Mouse (Mus musculus): ENCODE measurements around the gene Card10. TPM values are rescaled to one million over a fixed set of nuclear protein-coding genes. Genes with fewer than 3 reads are reported as not detected.

Gene Card10
- polyA plus RNA-seq (2014; fragmentation: Illumina TruSeq; extraction: RNeasy Lipid Tissue Mini Kit (QIAGEN cat#74804); ENCODE audit: low read depth, low replicate concordance), result 0.66 TPM

GRCm38 (mm10) chr15:78802776-78803391 lies at the start of gene Card10:
TSS of gene Card10 (minus strand) at chr15:78803042.

DNA sequence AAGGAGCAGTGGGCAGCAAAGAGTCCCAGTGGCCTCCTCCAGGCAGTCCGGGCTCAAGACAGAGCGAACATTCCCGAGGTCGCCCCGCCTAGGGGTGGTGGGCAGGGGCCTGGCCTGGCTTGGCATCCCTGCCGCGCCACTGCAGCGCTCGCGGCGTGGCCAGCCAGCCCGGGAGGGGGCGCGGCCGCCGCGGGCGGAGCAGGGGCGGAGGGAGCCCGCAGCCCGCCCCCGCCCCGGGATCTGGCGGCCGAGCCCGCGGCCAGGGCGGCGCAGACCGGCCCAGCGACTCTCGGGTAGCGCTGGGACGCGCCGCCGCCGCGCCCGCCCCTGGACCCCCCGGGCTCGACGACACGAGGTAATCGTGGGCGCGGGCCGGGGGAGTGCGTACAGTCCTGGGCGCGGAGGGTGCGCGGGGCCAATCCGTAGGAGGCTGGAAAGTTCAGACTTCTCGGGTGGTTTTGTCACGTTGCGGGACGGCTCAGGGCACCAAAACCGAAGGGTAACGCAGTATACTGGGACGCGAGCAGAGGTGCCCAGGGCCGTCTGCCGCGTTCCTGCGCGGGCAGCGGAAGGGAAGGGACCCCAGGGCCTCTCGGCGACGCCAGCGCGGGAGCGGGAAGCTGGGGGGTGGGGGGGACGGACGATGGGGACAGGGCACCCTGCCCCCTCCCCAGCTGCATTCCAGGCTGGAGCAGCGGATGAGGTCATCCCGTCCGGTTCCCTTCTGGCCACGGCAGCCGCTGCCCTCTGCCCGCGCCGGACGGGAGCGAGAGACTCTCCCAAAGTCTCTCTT lies 39.7 kb upstream of the Card10 start, which contains the start of gene Cdc42ep1:
TSS of gene Cdc42ep1 (plus strand) at position 254 of the 793 bp plus-strand sequence.

DNA sequence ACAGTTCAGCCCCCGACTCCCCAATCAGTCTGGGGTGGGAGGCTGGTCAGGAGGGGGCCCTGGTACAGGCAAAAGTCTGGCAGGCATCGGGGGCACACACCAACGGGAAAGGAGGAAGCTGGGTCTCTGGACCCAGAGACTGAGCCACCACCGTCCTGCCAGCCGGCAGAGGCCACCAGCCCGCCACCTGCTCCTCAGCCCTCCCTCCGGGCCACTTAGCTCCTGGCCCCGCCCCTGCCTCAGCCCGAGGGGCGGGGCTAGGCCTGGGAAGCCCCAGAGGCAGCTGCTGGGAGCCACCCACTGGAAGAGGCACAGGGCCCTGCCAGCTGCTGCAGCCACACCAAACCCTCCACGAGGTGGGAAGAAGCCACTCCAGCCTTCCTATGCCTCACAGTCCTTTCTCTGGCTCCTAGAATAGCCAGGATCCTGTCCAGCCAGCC lies 29.5 kb downstream of the Card10 start, which contains the start of gene Mfng:
TSS of gene Mfng (minus strand) at position 186 of the 440 bp plus-strand sequence.

Other genes with a start within 250 kb of the Card10 start
- gene Rac2, start 230.3 kb downstream of the Card10 start, polyA plus RNA-seq (2014; fragmentation: Illumina TruSeq; extraction: RNeasy Lipid Tissue Mini Kit (QIAGEN cat#74804); ENCODE audit: low read depth, low replicate concordance), result 1.6 TPM
- 2.1 TPM for gene Cyth4, start 206.0 kb downstream of the Card10 start, polyA plus RNA-seq (2014; fragmentation: Illumina TruSeq; extraction: RNeasy Lipid Tissue Mini Kit (QIAGEN cat#74804); ENCODE audit: low read depth, low replicate concordance)
- gene Elfn2, start 84.3 kb downstream of the Card10 start, polyA plus RNA-seq (2014; fragmentation: Illumina TruSeq; extraction: RNeasy Lipid Tissue Mini Kit (QIAGEN cat#74804); ENCODE audit: low read depth, low replicate concordance), result 0.13 TPM
- gene Mfng, start 29.6 kb downstream of the Card10 start, polyA plus RNA-seq (2014; fragmentation: Illumina TruSeq; extraction: RNeasy Lipid Tissue Mini Kit (QIAGEN cat#74804); ENCODE audit: low read depth, low replicate concordance), result not detected
- not detected for gene Cdc42ep1, start 39.6 kb upstream of the Card10 start, polyA plus RNA-seq (2014; fragmentation: Illumina TruSeq; extraction: RNeasy Lipid Tissue Mini Kit (QIAGEN cat#74804); ENCODE audit: low read depth, low replicate concordance)
- gene Lgals2, start 52.5 kb upstream of the Card10 start, polyA plus RNA-seq (2014; fragmentation: Illumina TruSeq; extraction: RNeasy Lipid Tissue Mini Kit (QIAGEN cat#74804); ENCODE audit: low read depth, low replicate concordance), result 0.95 TPM
- gene Gga1, start 74.1 kb upstream of the Card10 start, polyA plus RNA-seq (2014; fragmentation: Illumina TruSeq; extraction: RNeasy Lipid Tissue Mini Kit (QIAGEN cat#74804); ENCODE audit: low read depth, low replicate concordance), result 0.66 TPM
- not detected for gene Gm49510, start 96.6 kb upstream of the Card10 start, polyA plus RNA-seq (2014; fragmentation: Illumina TruSeq; extraction: RNeasy Lipid Tissue Mini Kit (QIAGEN cat#74804); ENCODE audit: low read depth, low replicate concordance)
- 0.85 TPM for gene Sh3bp1, start 96.7 kb upstream of the Card10 start, polyA plus RNA-seq (2014; fragmentation: Illumina TruSeq; extraction: RNeasy Lipid Tissue Mini Kit (QIAGEN cat#74804); ENCODE audit: low read depth, low replicate concordance)
- gene Pdxp, start 110.9 kb upstream of the Card10 start, polyA plus RNA-seq (2014; fragmentation: Illumina TruSeq; extraction: RNeasy Lipid Tissue Mini Kit (QIAGEN cat#74804); ENCODE audit: low read depth, low replicate concordance), result 0.35 TPM
- 2.7 TPM for gene Lgals1, start 123.7 kb upstream of the Card10 start, polyA plus RNA-seq (2014; fragmentation: Illumina TruSeq; extraction: RNeasy Lipid Tissue Mini Kit (QIAGEN cat#74804); ENCODE audit: low read depth, low replicate concordance)
- 1.6 TPM for gene Nol12, start 131.9 kb upstream of the Card10 start, polyA plus RNA-seq (2014; fragmentation: Illumina TruSeq; extraction: RNeasy Lipid Tissue Mini Kit (QIAGEN cat#74804); ENCODE audit: low read depth, low replicate concordance)
- gene Triobp, start 144.7 kb upstream of the Card10 start, polyA plus RNA-seq (2014; fragmentation: Illumina TruSeq; extraction: RNeasy Lipid Tissue Mini Kit (QIAGEN cat#74804); ENCODE audit: low read depth, low replicate concordance), result 2.2 TPM
- gene H1f0, start 225.4 kb upstream of the Card10 start, polyA plus RNA-seq (2014; fragmentation: Illumina TruSeq; extraction: RNeasy Lipid Tissue Mini Kit (QIAGEN cat#74804); ENCODE audit: low read depth, low replicate concordance), result 206 TPM
- gene Galr3, start 238.8 kb upstream of the Card10 start, polyA plus RNA-seq (2014; fragmentation: Illumina TruSeq; extraction: RNeasy Lipid Tissue Mini Kit (QIAGEN cat#74804); ENCODE audit: low read depth, low replicate concordance), result not detected

Data from sigmoid colon, adult 10 weeks (tissue).